Mouse (Mus musculus): ENCODE results near the gene Rprd2.
"Not testable (repeated sequence)": the region's sequence is repeated elsewhere in the genome, so short reads cannot be mapped to it uniquely, and the experiment has no call there.

DNA sequence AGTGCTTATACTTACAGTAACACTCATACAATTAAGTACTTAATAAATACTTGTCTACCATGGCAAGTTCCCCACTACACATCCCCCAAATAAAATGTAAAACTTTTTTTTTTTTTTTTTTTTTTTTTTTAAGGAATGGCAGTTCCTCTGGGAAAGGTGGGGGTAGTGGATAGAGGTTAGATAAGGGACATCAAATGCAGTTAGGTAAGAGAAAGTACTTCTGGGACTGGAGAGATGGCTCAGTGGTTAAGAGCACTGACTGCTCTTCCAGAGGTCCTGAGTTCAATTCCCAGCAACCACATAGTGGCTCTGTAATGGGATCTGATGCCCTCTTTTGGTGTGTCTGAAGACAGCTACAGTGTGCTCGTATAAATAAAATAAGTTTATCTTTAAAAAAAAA, 38.4 kb upstream of the Rprd2 start:
- not testable (repeated sequence) for TF ChIP-seq POLR2A (IDR thresholded peaks at IDR 0.05; ENCODE audit: borderline replicate concordance, extremely low read depth, low read depth, low read length); CTCF (IDR thresholded peaks at IDR 0.05; ENCODE audit: insufficient read depth, low read length)

Measured in lung, adult 2 months (tissue).